Mouse (Mus musculus) retina, adult 2 months (tissue): ENCODE measurements around the gene Nup85.

Source experiments
- DNase-seq: peaks from one replicate; pipeline ENCODE4 v3.0.0-alpha.2; 2012; ENCODE audit warnings: low read depth, low spot score

Nup85 gene

DNA sequence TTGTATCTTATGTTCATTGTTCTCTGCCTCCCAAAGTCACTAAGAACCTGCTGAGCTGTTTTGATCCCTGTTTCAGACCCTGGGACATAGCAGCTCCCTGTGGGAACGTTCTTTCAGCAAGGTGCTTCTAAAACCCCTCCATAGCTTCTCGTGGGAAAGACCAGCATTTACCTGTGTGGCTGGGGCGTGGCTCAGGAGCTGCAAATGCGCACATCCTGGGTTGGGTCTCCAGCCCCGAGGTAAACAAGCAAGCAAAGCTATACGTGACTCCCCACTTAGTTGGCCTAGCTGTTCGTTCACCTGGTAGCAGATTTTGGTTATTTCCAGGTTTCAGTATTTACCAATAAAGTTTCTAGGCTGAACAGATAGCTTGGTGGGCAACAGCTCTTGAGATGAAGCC is 68.0 kb downstream of the Nup85 start:
- no peak for DNase-seq

DNA sequence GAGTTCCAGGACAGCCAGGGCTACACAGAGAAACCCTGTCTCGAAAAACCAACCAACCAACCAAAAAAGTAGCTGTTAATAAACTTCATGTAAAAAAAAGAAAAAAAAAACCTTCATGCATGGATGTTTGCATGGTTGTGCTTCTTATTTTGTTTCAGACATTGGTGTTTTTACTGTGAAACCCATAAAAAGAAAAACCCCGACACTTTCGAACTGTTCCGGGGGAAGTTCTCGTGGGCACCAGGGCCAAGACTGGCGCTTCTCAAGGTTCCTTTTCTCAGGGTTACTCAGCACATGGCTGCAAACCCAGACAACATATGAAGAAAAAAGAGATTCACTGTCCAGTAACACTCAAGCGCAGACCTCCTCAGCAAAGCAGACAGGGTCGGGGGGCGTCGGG is 68.6 kb downstream of the Nup85 start:
- DNase-seq: no peak
